Mouse (Mus musculus): ENCODE measurements at regions not wholly inside any gene's neighbourhood (a gene's known extent, or its start where the extent isn't known, plus 50 kb on each side); places are given as distances from the start of the nearest gene placed in this dataset.

GRCm38 (mm10) chr7:115258626-115259025 is 515.1 kb downstream of the Insc start:
- no peak for TF ChIP-seq POLR2A (IDR thresholded peaks at IDR 0.05; ENCODE audit: borderline replicate concordance, extremely low read depth, insufficient read depth, insufficient read length, poor library complexity, severe bottlenecking)
- no peak for TF ChIP-seq CTCF (IDR thresholded peaks at IDR 0.05; ENCODE audit: borderline replicate concordance, extremely low read depth, insufficient read depth, insufficient read length)

All from brain, embryonic 14.5 days (tissue).